Mouse (Mus musculus): Measurements from ENCODE around the gene Avpr2. TPM values are rescaled to one million over a fixed set of nuclear protein-coding genes. Genes with fewer than 3 reads are reported as not detected.

Avpr2 gene
- polyA plus RNA-seq, 1 experiment from 2014 or later, result 0.25 TPM

- Histone ChIP-seq H3K9me3 (replicated peaks; ENCODE audit: control insufficient read depth, low read length) (no peaks in the 10 kb centered on the region), H3K4me1 (ENCODE audit: control insufficient read depth, insufficient read depth, low read length) (no peaks in the 10 kb centered on the region), H3K27ac (replicated peaks; ENCODE audit: low read depth, low read length) (no peak overlapping the region), H3K4me2 (ENCODE audit: low read depth, low read length) (no peak overlapping the region), H3K27me3 (ENCODE audit: control insufficient read depth, insufficient read depth, low read length) (no peaks in the 10 kb centered on the region), H3K9ac (replicated peaks; ENCODE audit: low read length) (no peak overlapping the region), H3K36me3 (replicated peaks; ENCODE audit: control insufficient read depth, insufficient read depth, low read depth, low read length) (no peaks in the 10 kb centered on the region), H3K4me3 (ENCODE audit: low read depth, low read length) (no peak overlapping the region)
- no peak for ATAC-seq (replicated peaks; ENCODE audit: insufficient number of reproducible peaks, low FRiP score, low TSS enrichment, low read depth)
- no peak for DNase-seq (ENCODE audit: low spot score)
- 80% methylated on average over 3 of the region's 3 CpGs for WGBS
These were observed 6.1 kb downstream of the Avpr2 start for GRCm38 (mm10) chrX:73897959-73898358.

GRCm38 (mm10) chrX:73910049-73910448 is 18.1 kb downstream of the Avpr2 start:
- no peaks in the 10 kb centered on the region for H3K4me1 ChIP-seq (ENCODE audit: control insufficient read depth, insufficient read depth, low read length)
- no peak overlapping the region for H3K4me3 ChIP-seq (ENCODE audit: low read depth, low read length)
- H3K9me3 ChIP-seq (replicated peaks; ENCODE audit: control insufficient read depth, low read length), result no peaks in the 10 kb centered on the region
- ATAC-seq (replicated peaks; ENCODE audit: insufficient number of reproducible peaks, low FRiP score, low TSS enrichment, low read depth) (no peak), DNase-seq (ENCODE audit: low spot score) (no peak)
- no peak overlapping the region for H3K9ac ChIP-seq (replicated peaks; ENCODE audit: low read length)
- H3K36me3 ChIP-seq (replicated peaks; ENCODE audit: control insufficient read depth, insufficient read depth, low read depth, low read length), result no peaks in the 10 kb centered on the region
- H3K27me3 ChIP-seq (ENCODE audit: control insufficient read depth, insufficient read depth, low read length), result no peaks in the 10 kb centered on the region
- H3K27ac ChIP-seq (replicated peaks; ENCODE audit: low read depth, low read length), result no peak overlapping the region
- 75% methylated on average over 1 of the region's 1 CpGs for WGBS
- no peak overlapping the region for H3K4me2 ChIP-seq (ENCODE audit: low read depth, low read length)

GRCm38 (mm10) chrX:73910451-73910850 is 18.5 kb downstream of the Avpr2 start:
- H3K4me3 ChIP-seq (ENCODE audit: low read depth, low read length), result no peak overlapping the region
- H3K4me2 ChIP-seq (ENCODE audit: low read depth, low read length), result no peak overlapping the region

GRCm38 (mm10) chrX:73911156-73911555 is 19.3 kb downstream of the Avpr2 start:
- ATAC-seq (replicated peaks; ENCODE audit: insufficient number of reproducible peaks, low FRiP score, low TSS enrichment, low read depth) (no peak), DNase-seq (ENCODE audit: low spot score) (no peak)
- no peaks in the 10 kb centered on the region for H3K4me1 ChIP-seq (ENCODE audit: control insufficient read depth, insufficient read depth, low read length)
- no peak overlapping the region for H3K4me3 ChIP-seq (ENCODE audit: low read depth, low read length)
- no peaks in the 10 kb centered on the region for H3K36me3 ChIP-seq (replicated peaks; ENCODE audit: control insufficient read depth, insufficient read depth, low read depth, low read length)
- no peaks in the 10 kb centered on the region for H3K27me3 ChIP-seq (ENCODE audit: control insufficient read depth, insufficient read depth, low read length)
- no peak overlapping the region for H3K27ac ChIP-seq (replicated peaks; ENCODE audit: low read depth, low read length)
- peak overlapping the region; percentile 34 for H3K4me2 ChIP-seq (ENCODE audit: low read depth, low read length)
- no peaks in the 10 kb centered on the region for H3K9me3 ChIP-seq (replicated peaks; ENCODE audit: control insufficient read depth, low read length)
- WGBS, result 10% methylated on average over 20 of the region's 26 CpGs
- H3K9ac ChIP-seq (replicated peaks; ENCODE audit: low read length), result 0 out of 2 replicates have a peak overlapping the region, but pooled peaks have one; percentile 22

More at GRCm38 (mm10) chrX:73910451-73910850, 18.5 kb downstream of the Avpr2 start:
- H3K36me3 ChIP-seq (replicated peaks; ENCODE audit: control insufficient read depth, insufficient read depth, low read depth, low read length), result no peaks in the 10 kb centered on the region
- no peaks in the 10 kb centered on the region for H3K4me1 ChIP-seq (ENCODE audit: control insufficient read depth, insufficient read depth, low read length)
- H3K9me3 ChIP-seq (replicated peaks; ENCODE audit: control insufficient read depth, low read length), result no peaks in the 10 kb centered on the region
- ATAC-seq (replicated peaks; ENCODE audit: insufficient number of reproducible peaks, low FRiP score, low TSS enrichment, low read depth), result no peak
- no peak overlapping the region for H3K9ac ChIP-seq (replicated peaks; ENCODE audit: low read length)
- DNase-seq (ENCODE audit: low spot score), result no peak
- H3K27me3 ChIP-seq (ENCODE audit: control insufficient read depth, insufficient read depth, low read length), result no peaks in the 10 kb centered on the region
- no peak overlapping the region for H3K27ac ChIP-seq (replicated peaks; ENCODE audit: low read depth, low read length)

- H3K9me3 ChIP-seq (replicated peaks; ENCODE audit: control insufficient read depth, low read length), result no peaks in the 10 kb centered on the region
- DNase-seq (ENCODE audit: low spot score), result no peak
- 84% methylated on average over 2 of the region's 2 CpGs for WGBS
These were observed 19.7 kb downstream of the Avpr2 start for GRCm38 (mm10) chrX:73911588-73911987.

GRCm38 (mm10) chrX:73914827-73915703 is 23.2 kb downstream of the Avpr2 start:
- Histone ChIP-seq H3K9ac (replicated peaks; ENCODE audit: low read length) (no peak overlapping the region), H3K4me3 (ENCODE audit: low read depth, low read length) (no peak overlapping the region; the same call in 1 of the 2 replicates)

More at GRCm38 (mm10) chrX:73911588-73911987, 19.7 kb downstream of the Avpr2 start:
- Histone ChIP-seq H3K4me3 (ENCODE audit: low read depth, low read length) (no peak overlapping the region), H3K36me3 (replicated peaks; ENCODE audit: control insufficient read depth, insufficient read depth, low read depth, low read length) (no peaks in the 10 kb centered on the region), H3K27me3 (ENCODE audit: control insufficient read depth, insufficient read depth, low read length) (no peaks in the 10 kb centered on the region), H3K27ac (replicated peaks; ENCODE audit: low read depth, low read length) (no peak overlapping the region), H3K4me2 (ENCODE audit: low read depth, low read length) (no peak overlapping the region), H3K4me1 (ENCODE audit: control insufficient read depth, insufficient read depth, low read length) (no peaks in the 10 kb centered on the region), H3K9ac (replicated peaks; ENCODE audit: low read length) (no peak overlapping the region)
- no peak for ATAC-seq (replicated peaks; ENCODE audit: insufficient number of reproducible peaks, low FRiP score, low TSS enrichment, low read depth)

GRCm38 (mm10) chrX:73916945-73917344 is 25.0 kb downstream of the Avpr2 start:
- Histone ChIP-seq H3K36me3 (replicated peaks; ENCODE audit: control insufficient read depth, insufficient read depth, low read depth, low read length) (no peaks in the 10 kb centered on the region), H3K4me1 (ENCODE audit: control insufficient read depth, insufficient read depth, low read length) (no peaks in the 10 kb centered on the region), H3K4me3 (ENCODE audit: low read depth, low read length) (no peak overlapping the region), H3K27ac (replicated peaks; ENCODE audit: low read depth, low read length) (no peak overlapping the region), H3K4me2 (ENCODE audit: low read depth, low read length) (no peak overlapping the region), H3K9me3 (replicated peaks; ENCODE audit: control insufficient read depth, low read length) (no peaks in the 10 kb centered on the region), H3K9ac (replicated peaks; ENCODE audit: low read length) (no peak overlapping the region), H3K27me3 (ENCODE audit: control insufficient read depth, insufficient read depth, low read length) (no peaks in the 10 kb centered on the region)
- ATAC-seq (replicated peaks; ENCODE audit: insufficient number of reproducible peaks, low FRiP score, low TSS enrichment, low read depth), result no peak
- 76% methylated on average over 8 of the region's 8 CpGs for WGBS
- no peak for DNase-seq (ENCODE audit: low spot score)

More at GRCm38 (mm10) chrX:73914827-73915703, 23.2 kb downstream of the Avpr2 start:
- Histone ChIP-seq H3K27ac (replicated peaks; ENCODE audit: low read depth, low read length) (peak overlapping the region; percentile 48; the same call in 1 of the 2 replicates), H3K4me2 (ENCODE audit: low read depth, low read length) (peak overlapping the region; percentile 7; the same call in 1 of the 2 replicates), H3K36me3 (replicated peaks; ENCODE audit: control insufficient read depth, insufficient read depth, low read depth, low read length) (no peaks in the 10 kb centered on the region), H3K4me1 (ENCODE audit: control insufficient read depth, insufficient read depth, low read length) (no peaks in the 10 kb centered on the region), H3K9me3 (replicated peaks; ENCODE audit: control insufficient read depth, low read length) (no peaks in the 10 kb centered on the region), H3K27me3 (ENCODE audit: control insufficient read depth, insufficient read depth, low read length) (no peaks in the 10 kb centered on the region)
- peak; percentile 95 for ATAC-seq (replicated peaks; ENCODE audit: insufficient number of reproducible peaks, low FRiP score, low TSS enrichment, low read depth)
- 30% methylated on average over 29 of the region's 31 CpGs for WGBS
- DNase-seq (ENCODE audit: low spot score), result peak; percentile 90

- H3K27me3 ChIP-seq (ENCODE audit: control insufficient read depth, insufficient read depth, low read length), result no peaks in the 10 kb centered on the region
- H3K9me3 ChIP-seq (replicated peaks; ENCODE audit: control insufficient read depth, low read length), result no peaks in the 10 kb centered on the region
- H3K4me2 ChIP-seq (ENCODE audit: low read depth, low read length), result no peak overlapping the region
- H3K4me3 ChIP-seq (ENCODE audit: low read depth, low read length), result no peak overlapping the region
- H3K27ac ChIP-seq (replicated peaks; ENCODE audit: low read depth, low read length), result no peak overlapping the region
- no peaks in the 10 kb centered on the region for H3K36me3 ChIP-seq (replicated peaks; ENCODE audit: control insufficient read depth, insufficient read depth, low read depth, low read length)
- 82% methylated on average over 5 of the region's 5 CpGs for WGBS
- DNase-seq (ENCODE audit: low spot score) (no peak), ATAC-seq (replicated peaks; ENCODE audit: insufficient number of reproducible peaks, low FRiP score, low TSS enrichment, low read depth) (no peak)
- H3K9ac ChIP-seq (replicated peaks; ENCODE audit: low read length), result no peak overlapping the region
- H3K4me1 ChIP-seq (ENCODE audit: control insufficient read depth, insufficient read depth, low read length), result no peaks in the 10 kb centered on the region
These were observed 26.7 kb downstream of the Avpr2 start for GRCm38 (mm10) chrX:73918631-73919030.

Data from embryonic facial prominence, embryonic 11.5 days (tissue).